Mouse (Mus musculus): Measurements from ENCODE around the gene Ascc1.

DNA sequence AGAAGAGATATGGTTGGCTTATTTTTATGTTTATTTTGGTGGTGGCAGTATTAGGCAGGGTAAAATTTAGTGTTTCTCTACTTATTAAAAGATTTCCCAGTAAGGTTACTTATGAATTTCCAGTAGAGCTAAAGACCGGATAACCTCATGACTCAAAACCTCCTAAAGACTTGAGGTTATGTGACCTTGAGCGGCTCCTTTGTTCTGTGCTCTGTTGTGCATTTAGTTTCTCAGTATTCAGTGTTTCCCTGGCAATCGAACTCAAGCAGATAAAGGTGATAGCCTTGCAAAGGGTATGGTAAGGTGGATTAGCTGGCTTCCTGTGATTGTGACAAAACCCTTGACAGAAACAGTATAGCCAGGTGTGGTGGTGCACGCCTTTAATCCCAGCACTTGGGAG lies 26.8 kb downstream of the Ascc1 start:
- TF ChIP-seq CTCF (IDR thresholded peaks at IDR 0.05; ENCODE audit: extremely low read depth, insufficient read depth, insufficient read length, insufficient replicate concordance) = no peak
- TF ChIP-seq POLR2A (IDR thresholded peaks at IDR 0.05; ENCODE audit: low read depth, low read length) = no peak

Data from spleen, adult 2 months (tissue).